8 mouse cellular contexts compared by ENCODE assay signal in the genomic region with DNA sequence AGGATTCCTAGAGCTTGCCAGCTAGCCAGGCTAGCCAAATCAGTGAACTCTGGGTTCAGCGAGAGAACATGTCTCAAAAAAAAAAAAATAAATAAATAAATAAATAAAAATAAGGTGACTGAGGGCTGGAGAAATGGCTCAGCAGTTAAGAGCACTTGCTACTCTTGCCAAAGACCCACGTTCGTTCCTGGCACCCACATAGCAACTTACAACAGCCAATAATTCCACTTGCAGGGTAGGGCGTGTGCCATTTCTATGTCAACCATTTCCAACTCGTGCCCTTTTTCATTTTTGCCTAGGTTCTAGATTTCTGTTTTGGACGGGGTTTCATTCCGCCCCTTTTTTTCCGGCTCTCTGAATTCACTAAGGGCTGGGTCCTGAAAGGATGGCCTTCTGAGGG. TPM values are rescaled to one million over a fixed set of nuclear protein-coding genes. Genes with fewer than 3 reads are reported as not detected.
A peak's percentile ranks its signal among the peaks of the same experiment; 100 is the strongest.
DNase-seq lines count a peak whose midpoint lies in the region; ATAC-seq and TF ChIP-seq lines count a peak whose summit lies in the region.

No protein-coding gene starts in this region.

- no peaks in the 10 kb centered on the region for H3K79me2 ChIP-seq in MEL (ENCODE audit: control insufficient read depth, insufficient read depth, low read length, poor library complexity)
- H3K79me2 ChIP-seq in macrophage (ENCODE audit: inconsistent target) = no peaks in the 10 kb centered on the region

- no peak for ATAC-seq in heart, embryonic 11.5 days (replicated peaks; ENCODE audit: insufficient number of reproducible peaks, low FRiP score, low TSS enrichment)
- ATAC-seq in granulocyte monocyte progenitor cell, adult 5-6 weeks (replicated peaks; ENCODE audit: poor library complexity, severe bottlenecking) = 0 out of 2 replicates have a peak, but pooled peaks have one; percentile 0

- no peak overlapping the region for H3K27ac ChIP-seq in heart, embryonic 11.5 days (ENCODE audit: low read depth, low read length)
- H3K27ac ChIP-seq in MEL (ENCODE audit: control insufficient read depth, low read depth, low read length) = no peak overlapping the region
- no peak overlapping the region for H3K27ac ChIP-seq in macrophage

- WGBS in heart, embryonic 11.5 days (ENCODE audit: insufficient replicate concordance) = 38% methylated on average over 8 of the region's 8 CpGs
- 37% methylated on average over 8 of the region's 8 CpGs for WGBS in macrophage (ENCODE audit: missing documents)

- no peak for TF ChIP-seq CTCF in MEL (IDR thresholded peaks at IDR 0.05 in 2 of 3, conservative IDR thresholded peaks at IDR 0.05 in 1 of 3; ENCODE audit: control insufficient read depth in 1 of 3, insufficient read depth in 1 of 3, low read depth in 2 of 3, low read length in 3 of 3, poor library complexity in 1 of 3, severe bottlenecking in 1 of 3)

- no peaks in the 10 kb centered on the region for H3K36me3 ChIP-seq in heart, embryonic 11.5 days (ENCODE audit: control insufficient read depth, insufficient read depth, low read length)
- no peaks in the 10 kb centered on the region; a peak in 1 of 4 replicates for H3K36me3 ChIP-seq in MEL (ENCODE audit: control insufficient read depth in 1 of 2, insufficient read depth in 2 of 2, low read length in 2 of 2)
- peaks cover 7% of the 10 kb centered on the region; the same call in 1 of the 2 replicates for H3K36me3 ChIP-seq in macrophage (ENCODE audit: inconsistent target)

- peak overlapping the region; percentile 69 for H3K9ac ChIP-seq in heart, embryonic 11.5 days (ENCODE audit: low read depth, low read length)
- peak overlapping the region; percentile 50 for H3K9ac ChIP-seq in MEL (ENCODE audit: control insufficient read depth, low read depth, low read length, poor library complexity, severe bottlenecking)

- H3K4me1 ChIP-seq in heart, embryonic 11.5 days (ENCODE audit: control insufficient read depth, insufficient read depth, low read length) = peaks cover 2% of the 10 kb centered on the region; the same call in 1 of the 2 replicates
- no peaks in the 10 kb centered on the region; a peak in 1 of 4 replicates for H3K4me1 ChIP-seq in MEL (ENCODE audit: control insufficient read depth in 1 of 2, insufficient read depth in 2 of 2, low read length in 2 of 2)

- H3K4me2 ChIP-seq in heart, embryonic 11.5 days = peak overlapping the region; percentile 80

- no peaks in the 10 kb centered on the region for H3K27me3 ChIP-seq in heart, embryonic 11.5 days (ENCODE audit: control insufficient read depth, insufficient read depth, low read length)
- H3K27me3 ChIP-seq in MEL (ENCODE audit: control insufficient read depth in 1 of 2, insufficient read depth in 2 of 2, low read length in 2 of 2) = no peaks in the 10 kb centered on the region

- TF ChIP-seq POLR2A in MEL (IDR thresholded peaks at IDR 0.05; ENCODE audit: control insufficient read depth in 1 of 2, insufficient read depth in 1 of 2, low read depth in 1 of 2, low read length in 2 of 2, poor library complexity in 1 of 2) = no peak; a peak in 1 of 4 replicates

- TF ChIP-seq EP300 in MEL (IDR thresholded peaks at IDR 0.05; ENCODE audit: low read depth in 1 of 2, low read length in 2 of 2) = no peak

- DNase-seq in heart, postnatal 14 days = no peak
- no peak for DNase-seq in MEL (ENCODE audit: low read depth, low spot score)
- DNase-seq in thymus, postnatal 25 days = no peak
- DNase-seq in layer of hippocampus, postnatal 36 days = no peak
- no peak for DNase-seq in layer of hippocampus, adult 18-20 months (ENCODE audit: low spot score in 2 of 2)

- no peaks in the 10 kb centered on the region for H3K9me3 ChIP-seq in heart, embryonic 11.5 days (replicated peaks; ENCODE audit: control insufficient read depth, low read length)
- H3K9me3 ChIP-seq in MEL (replicated peaks; ENCODE audit: insufficient read depth, low read length) = no peaks in the 10 kb centered on the region

- peak overlapping the region; percentile 91 for H3K4me3 ChIP-seq in heart, embryonic 11.5 days (ENCODE audit: low read depth, low read length)
- peak overlapping the region; percentile 70 to 93 for H3K4me3 ChIP-seq in MEL (ENCODE audit: control insufficient read depth in 1 of 2, insufficient read depth in 1 of 2, low read depth in 2 of 2, low read length in 2 of 2)
- H3K4me3 ChIP-seq in macrophage (ENCODE audit: inconsistent target) = peak overlapping the region; percentile 52

- intact Hi-C loops in heart, postnatal 14 days (cut with DNase I) = no loop called here

- TF ChIP-seq RAD21 in MEL (IDR thresholded peaks at IDR 0.05; ENCODE audit: low read depth, low read length) = no peak

RNA-seq across cellular contexts. Expression of a gene that starts 0.7 kb away (rescaled TPM):
- polyA plus RNA-seq in heart, embryonic 11.5 days (2014; fragmentation: Nextera tagmentation; extraction: Ambion mirVana) = 0.66 and 0.83 TPM in 2 replicates
- total RNA-seq in heart, postnatal 14 days (2021) = under 1 TPM; 0.54 to 0.79 TPM
- 0.15 and 0.16 TPM in 2 replicates for total RNA-seq in MEL (2012; rRNA removed)
- polyA plus RNA-seq in MEL (2012; ENCODE audit: insufficient read depth in 1 of 2, insufficient read length in 2 of 2, low read depth in 1 of 2, low replicate concordance in 2 of 2, missing spikeins in 1 of 2) (under 1 TPM in 1 of 2 experiments, not detected in 1; 0.38 TPM), macrophage (2018) (0.57 to 1.3 TPM (median 0.98 TPM) in 3 replicates)
- total RNA-seq in granulocyte monocyte progenitor cell, adult 5-6 weeks (2014; fragmentation: Nextera tagmentation) = not detected in 2 replicates
- total RNA-seq in granulocyte monocyte progenitor cell, adult 5-6 weeks (2017) = 0.82 TPM in 1 of 2 replicates, not detected in the other
- 1 to 10 TPM in 12 of 26 experiments, under 1 TPM in 10, not detected in 4; 0.29 to 2.5 (median 1.2) TPM for total RNA-seq in macrophage (2018; cell fraction: chromatin; rRNA removed)
- 1 to 10 TPM in 11 of 26 experiments, under 1 TPM in 15; 0.14 to 1.4 (median 0.88) TPM for total RNA-seq in macrophage (2018; cell fraction: cytosol; rRNA removed)
- total RNA-seq in macrophage (2018; cell fraction: nucleus; rRNA removed) = 1 to 10 TPM in 12 of 26 experiments, under 1 TPM in 13, not detected in 1; 0.36 to 2.5 (median 0.92) TPM
- total RNA-seq in layer of hippocampus, postnatal 36 days (2021) = 1 to 10 TPM; 8.0 TPM
- 10 to 100 TPM in 1 of 2 experiments, 1 to 10 TPM in 1; 9.1 to 10.4 TPM for total RNA-seq in layer of hippocampus, adult 18-20 months (2021)

RNA-seq across cellular contexts. Expression of a gene that starts 15.3 kb away (rescaled TPM):
- polyA plus RNA-seq in heart, embryonic 11.5 days (2014; fragmentation: Nextera tagmentation; extraction: Ambion mirVana) = 91.7 and 95.2 TPM in 2 replicates
- total RNA-seq in heart, postnatal 14 days (2021) = 10 to 100 TPM; 32.7 to 34.9 TPM
- 118 and 137 TPM in 2 replicates for total RNA-seq in MEL (2012; rRNA removed)
- polyA plus RNA-seq in MEL (2012; ENCODE audit: insufficient read depth in 1 of 2, insufficient read length in 2 of 2, low read depth in 1 of 2, low replicate concordance in 2 of 2, missing spikeins in 1 of 2) (10 to 100 TPM in 1 of 2 experiments, not detected in 1; 77.1 TPM), macrophage (2018) (26.8 to 67.0 TPM (median 34.5 TPM) in 3 replicates)
- total RNA-seq in granulocyte monocyte progenitor cell, adult 5-6 weeks (2014; fragmentation: Nextera tagmentation) = 56.4 and 61.5 TPM in 2 replicates
- 80.8 and 104 TPM in 2 replicates for total RNA-seq in granulocyte monocyte progenitor cell, adult 5-6 weeks (2017)
- total RNA-seq in macrophage (2018; cell fraction: chromatin; rRNA removed) = 10 to 100 TPM in 4 of 26 experiments, 1 to 10 TPM in 21, under 1 TPM in 1; 0.96 to 17.0 (median 4.1) TPM
- 10 to 100 TPM; 13.8 to 33.5 (median 25.1) TPM for total RNA-seq in macrophage (2018; cell fraction: cytosol; rRNA removed)
- total RNA-seq in macrophage (2018; cell fraction: nucleus; rRNA removed) = 10 to 100 TPM in 7 of 26 experiments, 1 to 10 TPM in 19; 1.8 to 27.4 (median 7.8) TPM
- 10 to 100 TPM; 40.3 to 46.2 TPM for total RNA-seq in layer of hippocampus, postnatal 36 days (2021)
- 10 to 100 TPM; 43.9 to 50.1 TPM for total RNA-seq in layer of hippocampus, adult 18-20 months (2021)

RNA-seq across cellular contexts. Expression of a gene that starts 34.9 kb away (rescaled TPM):
- 8.9 and 10.5 TPM in 2 replicates for polyA plus RNA-seq in heart, embryonic 11.5 days (2014; fragmentation: Nextera tagmentation; extraction: Ambion mirVana)
- total RNA-seq in heart, postnatal 14 days (2021) = 10 to 100 TPM; 12.0 to 15.0 TPM
- total RNA-seq in MEL (2012; rRNA removed) = 17.3 and 19.7 TPM in 2 replicates
- polyA plus RNA-seq in MEL (2012; ENCODE audit: insufficient read depth in 1 of 2, insufficient read length in 2 of 2, low read depth in 1 of 2, low replicate concordance in 2 of 2, missing spikeins in 1 of 2) (10 to 100 TPM in 1 of 2 experiments, not detected in 1; 34.5 TPM), macrophage (2018) (13.1 to 14.3 TPM (median 13.5 TPM) in 3 replicates)
- total RNA-seq in granulocyte monocyte progenitor cell, adult 5-6 weeks (2014; fragmentation: Nextera tagmentation) = 9.8 and 10.8 TPM in 2 replicates
- 10.6 and 15.1 TPM in 2 replicates for total RNA-seq in granulocyte monocyte progenitor cell, adult 5-6 weeks (2017)
- total RNA-seq in macrophage (2018; cell fraction: chromatin; rRNA removed) = 1 to 10 TPM in 21 of 26 experiments, under 1 TPM in 5; 0.24 to 9.6 (median 2.9) TPM
- total RNA-seq in macrophage (2018; cell fraction: cytosol; rRNA removed) = 10 to 100 TPM in 24 of 26 experiments, 1 to 10 TPM in 2; 7.8 to 23.1 (median 19.0) TPM
- 10 to 100 TPM in 15 of 26 experiments, 1 to 10 TPM in 11; 2.7 to 22.7 (median 11.0) TPM for total RNA-seq in macrophage (2018; cell fraction: nucleus; rRNA removed)
- total RNA-seq in layer of hippocampus, postnatal 36 days (2021) = 10 to 100 TPM; 37.7 to 39.9 TPM
- 10 to 100 TPM; 43.9 to 47.8 TPM for total RNA-seq in layer of hippocampus, adult 18-20 months (2021)

RNA-seq across cellular contexts. Expression of a gene that starts 56.5 kb away (rescaled TPM):
- 32.8 and 34.0 TPM in 2 replicates for polyA plus RNA-seq in heart, embryonic 11.5 days (2014; fragmentation: Nextera tagmentation; extraction: Ambion mirVana)
- 1 to 10 TPM; 1.7 to 2.6 TPM for total RNA-seq in heart, postnatal 14 days (2021)
- total RNA-seq in MEL (2012; rRNA removed) = 39.6 and 41.8 TPM in 2 replicates
- polyA plus RNA-seq in MEL (2012; ENCODE audit: insufficient read depth in 1 of 2, insufficient read length in 2 of 2, low read depth in 1 of 2, low replicate concordance in 2 of 2, missing spikeins in 1 of 2) (10 to 100 TPM in 1 of 2 experiments, not detected in 1; 59.5 TPM), macrophage (2018) (2.0 to 6.7 TPM (median 4.5 TPM) in 3 replicates)
- total RNA-seq in granulocyte monocyte progenitor cell, adult 5-6 weeks (2014; fragmentation: Nextera tagmentation) = 22.0 and 38.4 TPM in 2 replicates
- total RNA-seq in granulocyte monocyte progenitor cell, adult 5-6 weeks (2017) = 33.9 and 43.1 TPM in 2 replicates
- total RNA-seq in macrophage (2018; cell fraction: chromatin; rRNA removed) = 10 to 100 TPM in 1 of 26 experiments, 1 to 10 TPM in 22, under 1 TPM in 1, not detected in 2; 0.66 to 10.2 (median 2.9) TPM
- total RNA-seq in macrophage (2018; cell fraction: cytosol; rRNA removed) = 1 to 10 TPM in 25 of 26 experiments, under 1 TPM in 1; 0.96 to 3.0 (median 1.9) TPM
- total RNA-seq in macrophage (2018; cell fraction: nucleus; rRNA removed) = 10 to 100 TPM in 1 of 26 experiments, 1 to 10 TPM in 21, under 1 TPM in 3, not detected in 1; 0.35 to 10.8 (median 2.2) TPM
- 1 to 10 TPM; 1.0 to 1.4 TPM for total RNA-seq in layer of hippocampus, postnatal 36 days (2021)
- 1 to 10 TPM in 1 of 2 experiments, under 1 TPM in 1; 0.81 to 1.2 TPM for total RNA-seq in layer of hippocampus, adult 18-20 months (2021)

RNA-seq across cellular contexts. Expression of a gene that starts 56.8 kb away (rescaled TPM):
- 102 and 113 TPM in 2 replicates for polyA plus RNA-seq in heart, embryonic 11.5 days (2014; fragmentation: Nextera tagmentation; extraction: Ambion mirVana)
- total RNA-seq in heart, postnatal 14 days (2021) = 10 to 100 TPM; 49.8 to 66.2 TPM
- total RNA-seq in MEL (2012; rRNA removed) = 60.2 and 65.4 TPM in 2 replicates
- polyA plus RNA-seq in MEL (2012; ENCODE audit: insufficient read depth in 1 of 2, insufficient read length in 2 of 2, low read depth in 1 of 2, low replicate concordance in 2 of 2, missing spikeins in 1 of 2) (100 to 1,000 TPM in 1 of 2 experiments, not detected in 1; 111 TPM), macrophage (2018) (7.6 to 14.5 TPM (median 13.8 TPM) in 3 replicates)
- 35.6 and 51.4 TPM in 2 replicates for total RNA-seq in granulocyte monocyte progenitor cell, adult 5-6 weeks (2014; fragmentation: Nextera tagmentation)
- total RNA-seq in granulocyte monocyte progenitor cell, adult 5-6 weeks (2017) = 50.7 and 58.2 TPM in 2 replicates
- 1 to 10 TPM in 15 of 26 experiments, under 1 TPM in 2, not detected in 9; 0.41 to 6.3 (median 1.9) TPM for total RNA-seq in macrophage (2018; cell fraction: chromatin; rRNA removed)
- total RNA-seq in macrophage (2018; cell fraction: cytosol; rRNA removed) = 10 to 100 TPM in 8 of 26 experiments, 1 to 10 TPM in 18; 5.9 to 15.8 (median 9.7) TPM
- total RNA-seq in macrophage (2018; cell fraction: nucleus; rRNA removed) = 10 to 100 TPM in 1 of 26 experiments, 1 to 10 TPM in 24, under 1 TPM in 1; 0.82 to 10.5 (median 3.9) TPM
- 10 to 100 TPM; 13.2 to 16.0 TPM for total RNA-seq in layer of hippocampus, postnatal 36 days (2021)
- 10 to 100 TPM; 11.6 to 14.7 TPM for total RNA-seq in layer of hippocampus, adult 18-20 months (2021)
